Mouse (Mus musculus) CH12.LX (cell line): Measurements from ENCODE around the gene Sec1. TPM values are rescaled to one million over a fixed set of nuclear protein-coding genes. Genes with fewer than 3 reads are reported as not detected.
A peak's percentile ranks its signal among the peaks of the same experiment; 100 is the strongest.

Experiments
- DNase-seq: peaks from one replicate; pipeline ENCODE4 v3.0.0-alpha.2; 2013; ENCODE audit errors: extremely low read depth
- H3K27ac ChIP-seq: 2 replicates; pipeline ENCODE4 v1.5.1; 2012; ENCODE audit warnings: low read depth, mild to moderate bottlenecking, control low read depth, moderate library complexity; ENCODE audit not compliant: insufficient read depth
- H3K27me3 ChIP-seq: replicated peaks from 2 replicates; pipeline ENCODE3; 2012; ENCODE audit warnings: inconsistent platforms
- H3K36me3 ChIP-seq, 2 experiments: replicated peaks in 1 of 2; 2 replicates each; pipeline versions ENCODE3 to v1.6.1; 2012; ENCODE audit warnings: inconsistent platforms in 1 of 2, low read length in 1 of 2, mild to moderate bottlenecking in 1 of 2, mixed read lengths in 1 of 2, moderate library complexity in 1 of 2; ENCODE audit not compliant: control insufficient read depth in 1 of 2, insufficient read depth in 1 of 2
- H3K4me1 ChIP-seq, 2 experiments: 2 replicates each; pipeline ENCODE4 v1.6.1; 2012; ENCODE audit warnings: inconsistent platforms in 1 of 2, moderate library complexity in 1 of 2; ENCODE audit not compliant: insufficient read depth in 2 of 2, control insufficient read depth in 1 of 2
- H3K4me2 ChIP-seq: 2 replicates; pipeline ENCODE4 v1.6.1; 2012; ENCODE audit warnings: low read depth, mild to moderate bottlenecking, control low read depth; ENCODE audit not compliant: poor library complexity, insufficient read depth, severe bottlenecking
- H3K4me3 ChIP-seq, 3 experiments: fragments of 150-350 bp in 1 of 3; sonication (generic) in 1 of 3; replicated peaks in 1 of 3; 2 replicates each; pipeline versions ENCODE3 to v1.5.1; 2011 to 2012; ENCODE audit warnings: low read depth in 2 of 3, low read length in 2 of 3, mild to moderate bottlenecking in 2 of 3, moderate library complexity in 2 of 3, control low read depth in 1 of 3, improper control_type of control experiment in 1 of 3, inconsistent platforms in 1 of 3, mixed read lengths in 1 of 3; ENCODE audit not compliant: poor library complexity in 1 of 3
- H3K79me2 ChIP-seq: replicated peaks from 2 replicates; pipeline ENCODE4 v1.6.1; 2012; ENCODE audit warnings: mild to moderate bottlenecking, moderate library complexity; ENCODE audit not compliant: control insufficient read depth, poor library complexity, insufficient read depth, severe bottlenecking; ENCODE audit errors: extremely low read depth
- H3K9ac ChIP-seq: 2 replicates; pipeline ENCODE4 v1.6.1; 2012; ENCODE audit warnings: low read depth, mild to moderate bottlenecking, control low read depth, moderate library complexity; ENCODE audit not compliant: insufficient read depth
- H3K9me3 ChIP-seq: replicated peaks from 2 replicates; pipeline ENCODE3; 2012; ENCODE audit warnings: low read length, inconsistent platforms, mixed read lengths
- BHLHE40 ChIP-seq: IDR thresholded peaks from 2 replicates; pipeline ENCODE4 v1.6.1; 2011; ENCODE audit warnings: mild to moderate bottlenecking, low read depth, low read length, improper control_type of control experiment
- E2F4 ChIP-seq: IDR thresholded peaks from 2 replicates; pipeline ENCODE4 v1.6.1; 2011; ENCODE audit warnings: low read depth, low read length, improper control_type of control experiment; ENCODE audit not compliant: insufficient replicate concordance
- ELF1 ChIP-seq: IDR thresholded peaks from 2 replicates; pipeline ENCODE4 v1.6.1; 2014; ENCODE audit warnings: low read depth, mild to moderate bottlenecking, inconsistent platforms, low read length, improper control_type of control experiment
- EP300 ChIP-seq: IDR thresholded peaks from 2 replicates; pipeline ENCODE4 v1.6.1; 2011; ENCODE audit warnings: low read length, improper control_type of control experiment
- ETS1 ChIP-seq: conservative IDR thresholded peaks from 2 replicates; pipeline ENCODE4 v1.6.1; 2012; ENCODE audit warnings: low read depth, mild to moderate bottlenecking, inconsistent platforms, low read length, improper control_type of control experiment, moderate library complexity
- GABPA ChIP-seq: IDR thresholded peaks from 2 replicates; pipeline ENCODE4 v1.6.1; 2012; ENCODE audit warnings: low read depth, low read length, improper control_type of control experiment, inconsistent platforms; ENCODE audit not compliant: insufficient replicate concordance
- JUN ChIP-seq: IDR thresholded peaks from 2 replicates; pipeline ENCODE4 v1.6.1; 2011; ENCODE audit warnings: low read depth, mild to moderate bottlenecking, low read length, improper control_type of control experiment, moderate library complexity; ENCODE audit not compliant: insufficient read depth
- KAT2A ChIP-seq: IDR thresholded peaks from 2 replicates; pipeline ENCODE4 v1.6.1; 2012; ENCODE audit warnings: low read length, improper control_type of control experiment, inconsistent platforms; ENCODE audit not compliant: insufficient replicate concordance
- MAX ChIP-seq: IDR thresholded peaks from 2 replicates; pipeline ENCODE4 v1.6.1; 2011; ENCODE audit warnings: low read length, improper control_type of control experiment
- MAZ ChIP-seq: IDR thresholded peaks from 2 replicates; pipeline ENCODE4 v1.6.1; 2012; ENCODE audit warnings: low read depth, mild to moderate bottlenecking, inconsistent platforms, low read length, improper control_type of control experiment, moderate library complexity
- MEF2A ChIP-seq: IDR thresholded peaks from 2 replicates; pipeline ENCODE4 v1.6.1; 2014; ENCODE audit warnings: low read depth, mild to moderate bottlenecking, inconsistent platforms, low read length, improper control_type of control experiment, borderline replicate concordance
- MXI1 ChIP-seq: IDR thresholded peaks from 2 replicates; pipeline ENCODE4 v1.6.1; 2011; ENCODE audit warnings: mild to moderate bottlenecking, low read depth, low read length, improper control_type of control experiment
- MYC ChIP-seq: IDR thresholded peaks from 2 replicates; pipeline ENCODE4 v1.6.1; 2011; ENCODE audit warnings: low read depth, mild to moderate bottlenecking, improper control_type of control experiment, low read length
- NELFE ChIP-seq: IDR thresholded peaks from 2 replicates; pipeline ENCODE4 v1.6.1; 2011; ENCODE audit warnings: low read depth, low read length, improper control_type of control experiment
- POLR2A ChIP-seq: IDR thresholded peaks from 2 replicates; pipeline ENCODE4 v1.6.1; 2011; ENCODE audit warnings: low read depth, mild to moderate bottlenecking, improper control_type of control experiment, low read length
- POLR2AphosphoS2 ChIP-seq: IDR thresholded peaks from 2 replicates; pipeline ENCODE4 v1.6.1; 2011; ENCODE audit warnings: low read depth, low read length, improper control_type of control experiment
- RCOR1 ChIP-seq: conservative IDR thresholded peaks from 2 replicates; pipeline ENCODE4 v1.6.1; 2012; ENCODE audit warnings: low read depth, mild to moderate bottlenecking, inconsistent platforms, low read length, improper control_type of control experiment
- SIN3A ChIP-seq: IDR thresholded peaks from 2 replicates; pipeline ENCODE4 v1.6.1; 2012; ENCODE audit warnings: low read length, improper control_type of control experiment, inconsistent platforms
- SMC3 ChIP-seq: IDR thresholded peaks from 2 replicates; pipeline ENCODE4 v1.6.1; 2011; ENCODE audit warnings: low read depth, low read length, improper control_type of control experiment
- TBP ChIP-seq: conservative IDR thresholded peaks from 2 replicates; pipeline ENCODE4 v1.6.1; 2011; ENCODE audit warnings: low read depth, low read length, improper control_type of control experiment
- TCF12 ChIP-seq: IDR thresholded peaks from 2 replicates; pipeline ENCODE4 v1.6.1; 2014; ENCODE audit warnings: low read depth, mild to moderate bottlenecking, inconsistent platforms, low read length, improper control_type of control experiment
- UBTF ChIP-seq: IDR thresholded peaks from 2 replicates; pipeline ENCODE4 v1.6.1; 2012; ENCODE audit warnings: low read depth, mild to moderate bottlenecking, inconsistent platforms, low read length, improper control_type of control experiment, moderate library complexity
- USF1 ChIP-seq: IDR thresholded peaks from 2 replicates; pipeline ENCODE4 v1.6.1; 2014; ENCODE audit warnings: low read depth, mild to moderate bottlenecking, inconsistent platforms, low read length, improper control_type of control experiment
- ZC3H11A ChIP-seq: IDR thresholded peaks from 2 replicates; pipeline ENCODE4 v1.6.1; 2012; ENCODE audit warnings: low read depth, mild to moderate bottlenecking, inconsistent platforms, low read length, improper control_type of control experiment
- ZKSCAN1 ChIP-seq: IDR thresholded peaks from 2 replicates; pipeline ENCODE4 v1.6.1; 2012; ENCODE audit warnings: low read depth, inconsistent platforms, low read length, improper control_type of control experiment, borderline replicate concordance
- dilution Hi-C: fragments of 300-500 bp; cut with MboI; formaldehyde crosslinking; loops from 2 replicates; pipeline ENCODE4 v1.14.3; 2020; ENCODE audit warnings: low sequenced_read_pairs; ENCODE audit not compliant: extremely low pct_unique_long_range_greater_than_20kb, extremely low pct_ligation_motif_present
- in situ Hi-C: fragments of 300-500 bp; cut with MboI; formaldehyde crosslinking; loops from 3 replicates; pipeline ENCODE4 v1.14.3; 2019; ENCODE audit warnings: low sequenced_read_pairs, low pct_ligation_motif_present, low pct_unique_long_range_greater_than_20kb, mixed read lengths
- polyA plus RNA-seq: library from polyadenylated mRNA; unstranded; fragments of >175 nt; gene quantifications from 2 replicates; pipeline ENCODE4 v1.2.1, GENCODE M21; 2012; ENCODE audit warnings: low read depth; ENCODE audit not compliant: insufficient read length
- total RNA-seq, 2 experiments: library from RNA; depleted of rRNA; stranded (reverse); fragments of 300-350 nt in 1 of 2; fragments of >200 nt in 1 of 2; gene quantifications; 2 replicates each; pipeline ENCODE4 v1.2.3; 2012 to 2014

Gene Sec1
- total and polyA plus RNA-seq, 3 experiments, result 0.08 to 0.33 (median 0.26) TPM

DNA sequence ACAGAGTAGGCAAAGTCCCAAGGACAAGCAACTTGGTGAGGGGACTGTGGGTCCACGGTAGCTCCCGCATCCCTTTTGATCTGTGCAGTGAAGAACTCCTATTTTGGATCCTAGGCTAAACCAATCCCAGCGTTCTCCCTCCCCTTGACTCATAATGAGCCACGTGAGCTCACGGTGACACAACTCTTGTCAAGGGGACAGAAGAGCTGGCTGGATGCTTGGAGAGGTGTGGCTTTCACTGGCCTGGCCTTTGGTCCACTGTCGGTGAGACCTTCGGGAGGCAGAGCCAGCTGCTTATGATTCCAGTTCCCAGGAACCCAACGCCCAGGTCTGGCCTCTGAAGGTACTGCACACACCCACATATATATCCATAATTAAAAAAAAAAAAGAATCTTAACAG, 44.9 kb downstream of the Sec1 start:
- no peak overlapping the region for H3K9ac ChIP-seq
- H3K27me3 ChIP-seq, result no peaks in the 10 kb centered on the region
- no peaks in the 10 kb centered on the region for H3K9me3 ChIP-seq
- H3K4me3 ChIP-seq, result no peak overlapping the region
- H3K36me3 ChIP-seq, result no peaks in the 10 kb centered on the region
- H3K4me1 ChIP-seq, result peaks cover 18 to 35% of the 10 kb centered on the region in 2 experiments
- H3K27ac ChIP-seq, result no peak overlapping the region
- H3K79me2 ChIP-seq, result no peaks in the 10 kb centered on the region
- dilution Hi-C loops, result no loop called here
- H3K4me2 ChIP-seq, result no peak overlapping the region
- no peak for DNase-seq
- in situ Hi-C loops, result no loop called here
- no peak for TF ChIP-seq RCOR1
- no peak for TF ChIP-seq SIN3A
- no peak for TF ChIP-seq UBTF
- TF ChIP-seq ELF1, result no peak
- no peak for TF ChIP-seq MAX
- TF ChIP-seq EP300, result no peak
- no peak for TF ChIP-seq ZC3H11A

DNA sequence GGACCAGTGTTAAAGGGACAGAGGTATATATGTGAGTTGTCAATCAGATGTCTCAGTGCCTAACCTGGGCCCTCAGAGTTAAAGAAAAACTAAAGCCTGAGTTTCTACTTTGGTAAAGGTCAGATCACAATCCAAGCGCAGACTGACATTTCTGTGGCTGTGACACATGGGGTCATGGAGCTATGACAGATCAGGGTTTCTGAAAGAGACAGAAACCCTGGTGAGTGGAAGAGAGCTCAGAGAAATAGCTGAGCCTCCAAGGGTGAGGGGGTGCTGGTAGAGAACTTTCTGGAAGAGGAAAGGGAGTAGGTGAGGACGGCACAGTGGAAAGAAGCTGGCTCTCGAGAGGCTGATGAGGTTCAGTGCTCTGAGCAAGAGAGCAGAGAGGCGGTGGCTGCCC, 47.5 kb downstream of the Sec1 start:
- no peak for TF ChIP-seq MYC
- no peak for TF ChIP-seq ZKSCAN1
- no peak for TF ChIP-seq ETS1
- no peak for TF ChIP-seq POLR2AphosphoS2
- peaks cover 28 to 59% of the 10 kb centered on the region in 2 experiments for H3K4me1 ChIP-seq
- dilution Hi-C loops, result no loop called here
- no peak overlapping the region for H3K27ac ChIP-seq
- no peaks in the 10 kb centered on the region for H3K9me3 ChIP-seq
- no peak overlapping the region for H3K4me3 ChIP-seq
- no peak for DNase-seq
- H3K4me2 ChIP-seq, result no peak overlapping the region
- H3K9ac ChIP-seq, result no peak overlapping the region
- H3K36me3 ChIP-seq, result no peaks in the 10 kb centered on the region
- H3K27me3 ChIP-seq, result no peaks in the 10 kb centered on the region
- in situ Hi-C loops, result no loop called here
- H3K79me2 ChIP-seq, result no peaks in the 10 kb centered on the region

DNA sequence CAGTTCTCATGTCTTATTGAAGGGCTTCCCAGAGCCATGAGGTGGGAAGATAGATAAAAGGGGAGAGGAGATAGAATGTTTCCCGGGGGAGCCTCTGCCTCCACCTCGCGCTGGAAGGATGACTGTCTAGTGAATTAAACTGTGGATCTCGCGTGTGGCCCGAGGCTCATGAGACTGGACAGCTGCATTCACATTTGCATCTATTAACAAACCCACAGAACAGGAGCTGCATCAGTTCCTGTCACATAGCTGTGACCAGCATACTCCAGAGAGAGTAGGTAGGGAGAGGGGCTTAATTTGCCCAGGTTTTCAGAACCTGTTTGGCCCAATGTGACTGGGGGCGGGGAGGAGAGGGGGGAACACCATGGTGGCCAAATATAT, 48.6 kb downstream of the Sec1 start:
- peak overlapping the region; percentile 50; the same call in 1 of the 2 replicates for H3K4me2 ChIP-seq
- dilution Hi-C loops, result no loop called here
- TF ChIP-seq POLR2A (peak; percentile 36; the same call in 1 of the 2 replicates), EP300 (no peak), MXI1 (no peak), ELF1 (0 out of 2 replicates have a peak, but pooled peaks have one; percentile 22), TBP (no peak), MAX (peak; percentile 15; the same call in 1 of the 2 replicates), USF1 (no peak), ZKSCAN1 (no peak), POLR2AphosphoS2 (no peak), NELFE (no peak), MAZ (no peak), KAT2A (no peak), ZC3H11A (no peak), JUN (no peak), E2F4 (no peak), ETS1 (peak; percentile 47; the same call in 1 of the 2 replicates), SMC3 (no peak), TCF12 (peak; percentile 38; the same call in 1 of the 2 replicates), RCOR1 (no peak), MEF2A (no peak), BHLHE40 (peak; percentile 83), GABPA (no peak)

More for the DNA sequence above, 48.6 kb downstream of the Sec1 start:
- Histone ChIP-seq H3K9ac (0 out of 2 replicates have a peak overlapping the region, but pooled peaks have one; percentile 30), H3K27me3 (no peaks in the 10 kb centered on the region), H3K27ac (peak overlapping the region; percentile 39; the same call in 1 of the 2 replicates), H3K36me3 (no peaks in the 10 kb centered on the region), H3K4me3 (no peak overlapping the region), H3K4me1 (peaks cover 33 to 70% of the 10 kb centered on the region in 2 experiments), H3K9me3 (no peaks in the 10 kb centered on the region), H3K79me2 (no peaks in the 10 kb centered on the region)
- in situ Hi-C loops, result no loop called here
- DNase-seq, result peak; percentile 61
